Mouse (Mus musculus) adrenal gland, adult 2 months (tissue): ENCODE data around the gene Exoc3l4. TPM values are rescaled to one million over a fixed set of nuclear protein-coding genes. Genes with fewer than 3 reads are reported as not detected.

Experiments
- DNase-seq: peaks from one replicate; pipeline ENCODE4 v3.0.0; 2021
- polyA plus RNA-seq: library from polyadenylated mRNA; depleted of rRNA; stranded (reverse); fragments of >200 nt; gene quantifications from 2 replicates; pipeline ENCODE4 v1.2.3, GENCODE M21; 2012; rRNA removed
- total RNA-seq, 2 experiments: library from RNA; stranded (reverse); gene quantifications; 2 replicates each; pipeline ENCODE4 v1.2.3; 2021

Exoc3l4 gene
- total and polyA plus RNA-seq, 3 experiments, result 4.7 to 13.9 (median 7.7) TPM

DNA sequence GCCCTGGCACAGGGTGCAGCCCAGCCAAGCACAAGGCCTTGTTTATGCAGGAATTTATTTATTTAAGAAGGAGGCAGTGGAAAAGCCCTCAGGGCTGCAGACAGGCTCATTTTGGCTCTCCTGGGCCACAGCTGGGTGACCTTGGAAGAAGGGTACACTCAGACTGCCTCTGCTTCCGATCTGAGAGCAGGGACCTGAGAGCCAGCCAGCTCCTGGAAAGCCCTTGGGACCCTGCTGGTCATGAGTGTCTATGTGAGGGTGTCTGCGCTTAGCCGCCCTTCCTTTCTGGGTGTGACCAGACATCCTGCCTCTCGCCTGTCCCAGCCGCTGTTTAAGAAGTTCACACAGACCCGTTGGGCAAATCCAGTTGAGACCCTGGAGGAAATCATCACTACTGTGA is 33.5 kb downstream of the Exoc3l4 start:
- DNase-seq, result peak; percentile 77

GRCm38 (mm10) chr12:111451561-111451960 is 34.7 kb downstream of the Exoc3l4 start:
- no peak for DNase-seq

DNA sequence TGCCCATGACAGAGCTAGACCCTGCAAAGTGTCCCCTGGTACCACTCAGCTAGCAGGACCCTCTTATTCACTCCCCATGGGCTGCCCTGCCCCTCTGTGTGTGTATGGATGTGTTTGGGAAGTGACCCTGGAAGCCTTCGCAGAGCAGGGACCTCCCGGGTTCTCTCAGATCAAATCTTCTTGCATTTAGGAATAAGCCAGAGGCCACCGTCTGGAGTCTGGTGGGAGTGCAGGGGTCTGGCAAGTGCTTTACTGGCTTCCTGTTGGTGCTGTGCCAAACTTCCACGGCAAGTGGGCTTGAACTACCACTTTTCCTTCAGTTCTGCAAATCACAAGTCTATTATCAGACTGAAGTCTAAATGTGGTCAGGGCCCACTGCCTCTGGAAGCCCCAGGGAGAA is 37.2 kb downstream of the Exoc3l4 start:
- no peak for DNase-seq

- DNase-seq, result no peak
Measured at GRCm38 (mm10) chr12:111454543-111455280, 37.9 kb downstream of the Exoc3l4 start.

GRCm38 (mm10) chr12:111455311-111455846 is 38.6 kb downstream of the Exoc3l4 start:
- no peak for DNase-seq

DNA sequence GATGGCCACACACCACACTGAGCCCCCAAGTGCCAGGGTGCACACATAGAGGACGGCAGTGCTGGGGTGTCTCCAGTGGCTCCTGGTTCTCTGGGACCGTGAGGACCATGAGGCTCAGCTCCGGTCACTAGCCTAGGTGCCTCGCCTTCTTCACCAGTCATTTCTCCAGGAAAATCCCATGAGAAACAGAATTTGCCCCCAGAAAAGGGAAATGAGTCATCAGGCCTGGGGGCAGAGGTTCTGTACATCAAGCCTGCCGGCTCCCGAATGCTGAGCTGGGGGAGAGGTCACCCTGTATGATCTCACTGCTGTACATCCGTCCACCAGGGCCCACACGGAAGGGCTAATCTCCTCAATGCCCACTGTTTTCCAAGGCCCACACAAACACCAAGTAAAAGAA is 39.0 kb downstream of the Exoc3l4 start:
- DNase-seq, result no peak

DNA sequence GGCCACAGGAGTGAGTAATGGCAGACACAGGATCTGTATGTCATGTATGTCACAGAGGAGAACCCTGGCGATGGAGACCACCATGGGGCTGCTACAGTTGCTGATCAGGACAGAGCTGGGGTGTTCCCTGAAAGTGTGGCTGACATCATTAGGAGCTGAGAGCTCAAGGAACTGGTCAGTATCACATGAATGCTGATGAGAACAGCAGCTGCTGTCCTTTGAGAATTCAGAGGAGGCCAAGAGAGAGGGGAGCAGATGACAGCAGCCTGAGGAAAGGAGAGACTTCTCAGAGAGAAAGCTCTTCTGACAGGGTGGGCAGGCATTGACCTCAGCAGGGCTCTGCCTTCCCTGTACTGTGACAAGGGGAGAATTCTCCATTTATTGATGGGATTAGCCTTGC is 40.9 kb downstream of the Exoc3l4 start:
- no peak for DNase-seq

DNA sequence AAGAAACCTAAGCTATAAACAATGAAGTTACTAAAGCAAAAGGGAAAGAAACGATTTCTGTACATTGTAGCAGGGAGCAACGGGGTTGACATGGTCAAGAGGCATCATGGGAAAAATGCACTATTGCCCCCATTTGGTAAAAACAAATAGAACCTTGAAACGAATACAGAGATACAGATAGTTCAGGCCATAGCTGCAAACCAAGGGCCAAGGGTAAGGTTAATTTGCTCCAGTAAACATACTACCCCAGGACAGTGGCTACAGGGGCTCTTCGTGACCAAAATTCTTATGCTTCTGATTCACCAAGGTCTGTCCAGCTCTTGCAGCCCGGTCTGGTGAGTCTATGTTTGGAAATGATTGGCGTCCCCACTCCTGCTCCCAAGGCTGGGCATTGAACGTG is 46.8 kb downstream of the Exoc3l4 start:
- DNase-seq, result no peak

DNA sequence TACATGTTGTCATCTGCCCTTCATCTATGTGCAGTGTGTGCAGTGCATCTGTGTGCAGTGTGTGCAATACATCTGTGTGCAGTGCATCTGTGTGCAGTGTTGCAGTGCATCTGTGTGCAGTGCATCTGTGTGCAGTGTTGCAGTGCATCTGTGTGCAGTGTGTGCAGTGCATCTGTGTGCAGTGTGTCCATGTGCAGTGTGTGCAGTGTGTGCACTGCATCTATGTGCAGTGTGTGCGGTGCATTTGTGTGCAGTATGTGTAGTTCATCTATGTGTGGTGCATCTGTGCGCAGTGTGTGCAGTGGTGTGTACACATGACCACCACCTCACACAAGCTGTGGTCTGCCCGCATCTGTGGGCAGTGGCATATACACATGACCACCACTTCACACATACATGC is 49.6 kb downstream of the Exoc3l4 start:
- no peak for DNase-seq

DNA sequence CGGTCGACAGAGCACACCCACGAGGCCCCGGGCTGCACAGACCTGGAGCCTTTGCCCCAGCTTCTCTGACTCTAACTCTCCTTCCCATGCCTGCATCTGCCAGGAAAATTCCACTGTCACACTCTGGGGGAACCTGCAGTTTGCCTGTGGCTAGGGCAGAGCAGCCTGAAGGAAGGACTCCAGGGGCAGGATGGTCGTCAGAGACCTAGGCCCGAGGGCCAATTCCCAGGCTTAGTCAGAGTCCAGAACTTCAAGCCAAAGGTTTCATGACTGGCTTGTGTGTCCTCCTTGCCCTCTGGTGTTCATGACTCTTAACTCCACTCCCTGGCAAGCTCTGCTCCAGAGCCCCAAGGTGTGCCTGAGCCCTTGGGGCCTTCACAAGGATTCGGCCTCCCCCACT is 51.4 kb downstream of the Exoc3l4 start:
- no peak for DNase-seq

GRCm38 (mm10) chr12:111469507-111469906 is 52.7 kb downstream of the Exoc3l4 start:
- DNase-seq, result peak; percentile 73

- no peak for DNase-seq
Measured at GRCm38 (mm10) chr12:111471119-111471518, 54.3 kb downstream of the Exoc3l4 start.

DNA sequence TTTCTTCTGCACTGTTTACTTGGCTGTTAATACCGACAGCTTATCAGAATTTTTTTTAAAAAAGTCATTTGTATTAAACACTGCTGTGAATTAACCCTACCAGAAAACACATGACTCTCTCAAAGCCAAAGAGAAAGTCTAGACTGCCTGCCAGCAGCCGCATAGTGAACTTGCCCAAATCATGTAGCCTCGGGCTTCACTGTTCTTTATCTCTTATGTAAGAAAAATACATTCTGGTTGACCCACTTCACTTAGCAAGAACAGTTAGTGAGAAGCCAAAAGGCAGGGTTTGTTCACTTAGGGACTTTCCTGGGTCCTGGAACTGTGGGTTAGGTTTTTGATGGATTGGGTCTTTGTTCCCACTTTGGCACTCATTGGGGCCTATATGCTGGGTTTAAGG is 54.9 kb downstream of the Exoc3l4 start:
- no peak for DNase-seq

GRCm38 (mm10) chr12:111472886-111473285 is 56.1 kb downstream of the Exoc3l4 start:
- no peak for DNase-seq

DNA sequence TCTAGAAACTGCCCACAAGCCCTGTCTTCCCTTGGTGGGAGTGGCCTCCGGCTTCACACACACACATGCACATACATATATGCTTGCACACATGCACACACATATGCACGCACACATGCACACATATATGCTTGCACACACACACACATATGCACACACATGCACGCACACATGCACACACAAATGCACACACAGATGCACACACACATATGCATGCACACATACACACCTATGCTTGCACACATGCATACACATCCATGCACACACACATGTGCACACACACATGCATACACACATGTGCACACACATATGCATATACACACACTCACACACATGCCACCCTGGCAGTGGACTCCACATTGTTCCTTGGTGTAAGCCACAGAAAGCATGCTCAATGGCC is 57.6 kb downstream of the Exoc3l4 start:
- DNase-seq, result no peak

DNA sequence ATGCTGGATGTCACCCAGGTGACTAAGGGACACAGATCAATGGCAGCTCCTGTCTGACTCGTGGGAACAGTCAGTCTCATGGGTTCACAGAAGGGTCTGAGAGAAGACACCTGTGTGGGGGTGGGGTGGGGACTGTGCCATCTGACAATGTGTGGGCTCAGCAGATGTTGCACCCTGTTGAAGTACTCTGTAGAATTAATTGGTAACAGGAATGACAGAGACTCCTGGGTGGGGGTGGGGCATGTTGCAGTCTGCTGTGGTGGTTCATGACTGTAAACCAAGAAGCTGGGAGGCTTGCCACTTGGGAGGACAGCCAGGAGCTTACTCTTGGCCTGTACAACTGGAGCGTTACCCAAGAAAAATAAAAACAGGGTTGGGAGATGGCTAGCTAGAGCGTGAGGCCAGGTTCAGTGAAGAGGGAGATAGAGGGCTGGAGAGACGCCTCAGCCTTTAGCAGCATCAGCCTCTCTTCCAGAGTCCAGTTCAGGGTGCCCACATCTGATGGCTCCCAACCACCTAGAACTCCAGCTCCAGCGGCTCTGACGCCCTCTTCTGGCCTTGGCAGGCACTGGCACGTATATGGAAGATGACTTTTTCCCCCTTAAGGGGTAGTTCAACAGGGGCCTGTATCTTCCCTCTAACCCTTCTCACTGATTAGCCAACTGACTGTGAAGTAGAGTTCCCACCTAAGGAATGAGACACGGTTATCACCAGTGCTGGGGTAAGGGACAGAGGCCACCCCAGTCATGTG is 58.3 kb downstream of the Exoc3l4 start:
- peak; percentile 66 for DNase-seq

GRCm38 (mm10) chr12:111478924-111479323 is 62.1 kb downstream of the Exoc3l4 start:
- DNase-seq, result no peak

DNA sequence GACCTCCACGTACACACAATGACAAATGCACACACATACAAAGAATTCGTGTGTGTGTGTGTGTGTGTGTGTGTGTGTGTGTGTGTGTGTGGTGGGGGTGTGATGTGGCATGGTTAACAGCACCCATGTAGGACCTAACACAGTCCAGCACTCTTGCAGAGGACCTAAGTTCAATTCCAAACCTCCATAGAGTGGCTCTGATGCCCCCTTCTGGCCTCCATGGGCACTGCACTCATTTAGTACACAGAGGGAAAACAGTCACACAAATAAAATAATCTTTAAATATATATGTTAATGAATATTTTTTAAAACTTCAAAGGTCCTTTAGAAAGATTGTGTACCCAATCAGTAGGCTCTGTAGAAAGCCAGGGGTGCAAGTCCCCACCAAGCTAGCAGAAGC is 63.1 kb downstream of the Exoc3l4 start:
- DNase-seq, result no peak

Other genes with a start within 250 kb of the Exoc3l4 start
- gene 4930595D18Rik, start 232.5 kb upstream of the Exoc3l4 start, total RNA-seq, result not detected
- gene 4930595D18Rik, start 232.5 kb upstream of the Exoc3l4 start, polyA plus RNA-seq, result not detected in 2 replicates
- gene Amn, start 145.9 kb upstream of the Exoc3l4 start, total RNA-seq, result not detected
- gene Amn, start 145.9 kb upstream of the Exoc3l4 start, polyA plus RNA-seq, result 0.17 and 0.62 TPM in 2 replicates
- 100 to 1,000 TPM; 119 to 120 TPM for gene Cdc42bpb, start 39.3 kb upstream of the Exoc3l4 start, total RNA-seq
- gene Cdc42bpb, start 39.3 kb upstream of the Exoc3l4 start, polyA plus RNA-seq, result 339 and 354 TPM in 2 replicates
- gene Lbhd2, start 10.2 kb upstream of the Exoc3l4 start, total RNA-seq, result under 1 TPM; 0.46 to 0.48 TPM
- 0.17 and 0.30 TPM in 2 replicates for gene Lbhd2, start 10.2 kb upstream of the Exoc3l4 start, polyA plus RNA-seq
- 10 to 100 TPM; 12.2 to 19.5 TPM for gene Tnfaip2, start 25.5 kb downstream of the Exoc3l4 start, total RNA-seq
- gene Tnfaip2, start 25.5 kb downstream of the Exoc3l4 start, polyA plus RNA-seq, result 15.8 and 22.7 TPM in 2 replicates
- gene Gm266, start 68.8 kb downstream of the Exoc3l4 start, total RNA-seq, result under 1 TPM in 1 of 2 experiments, not detected in 1; 0.23 TPM
- 0.10 and 1.2 TPM in 2 replicates for gene Gm266, start 68.8 kb downstream of the Exoc3l4 start, polyA plus RNA-seq
- gene Eif5, start 121.0 kb downstream of the Exoc3l4 start, total RNA-seq, result 100 to 1,000 TPM; 327 to 470 TPM
- 210 and 254 TPM in 2 replicates for gene Eif5, start 121.0 kb downstream of the Exoc3l4 start, polyA plus RNA-seq
- 10 to 100 TPM; 83.2 to 95.9 TPM for gene Mark3, start 157.5 kb downstream of the Exoc3l4 start, total RNA-seq
- gene Mark3, start 157.5 kb downstream of the Exoc3l4 start, polyA plus RNA-seq, result 33.5 and 35.8 TPM in 2 replicates